Mouse (Mus musculus): Measurements from ENCODE around the gene Lce6a. TPM values are rescaled to one million over a fixed set of nuclear protein-coding genes. Genes with fewer than 3 reads are reported as not detected.

The Lce6a gene
- polyA plus RNA-seq, 1 experiment from 2014 or later = not detected

- no peak for ATAC-seq (replicated peaks; ENCODE audit: extremely low read depth, insufficient read depth, low FRiP score)
- 58% methylated on average over 4 of the region's 4 CpGs for WGBS
- no peak overlapping the region for H3K27ac ChIP-seq (ENCODE audit: low read length)
These were observed 42.6 kb downstream of the Lce6a start for GRCm38 (mm10) chr3:92578652-92579413.

GRCm38 (mm10) chr3:92573449-92574041 lies 47.9 kb downstream of the Lce6a start, which contains the start of gene Ivl:
Gene Ivl (minus strand): TSS chr3:92573735.
- Histone ChIP-seq H3K4me2 (ENCODE audit: low read depth, low read length) (no peak within 1 kb of the TSS), H3K9me3 (replicated peaks; ENCODE audit: control insufficient read depth, low read length) (no peaks in the 10 kb centered on the region), H3K9ac (ENCODE audit: low read length) (no peak within 1 kb of the TSS), H3K27me3 (ENCODE audit: control insufficient read depth, insufficient read depth, low read length) (no peaks in the 10 kb centered on the region), H3K4me1 (ENCODE audit: control insufficient read depth, insufficient read depth, low read length) (no peaks in the 10 kb centered on the region), H3K27ac (ENCODE audit: low read length) (no peak within 1 kb of the TSS), H3K4me3 (ENCODE audit: low read length) (no peak within 1 kb of the TSS), H3K36me3 (ENCODE audit: control insufficient read depth, insufficient read depth) (no peaks in the 10 kb centered on the region)
- 59% methylated on average over 1 of the region's 1 CpGs for WGBS
- ATAC-seq (replicated peaks; ENCODE audit: extremely low read depth, insufficient read depth, low FRiP score) = no peak

More at GRCm38 (mm10) chr3:92578652-92579413, 42.6 kb downstream of the Lce6a start:
- H3K4me3 ChIP-seq (ENCODE audit: low read length) = no peak overlapping the region
- no peaks in the 10 kb centered on the region for H3K27me3 ChIP-seq (ENCODE audit: control insufficient read depth, insufficient read depth, low read length)
- H3K9me3 ChIP-seq (replicated peaks; ENCODE audit: control insufficient read depth, low read length) = no peaks in the 10 kb centered on the region
- H3K9ac ChIP-seq (ENCODE audit: low read length) = no peak overlapping the region
- H3K4me2 ChIP-seq (ENCODE audit: low read depth, low read length) = no peak overlapping the region
- no peaks in the 10 kb centered on the region for H3K36me3 ChIP-seq (ENCODE audit: control insufficient read depth, insufficient read depth)
- H3K4me1 ChIP-seq (ENCODE audit: control insufficient read depth, insufficient read depth, low read length) = no peaks in the 10 kb centered on the region

GRCm38 (mm10) chr3:92572514-92573155 lies 48.8 kb downstream of the Lce6a start:
- WGBS = 47% methylated on average over 2 of the region's 2 CpGs
- no peaks in the 10 kb centered on the region for H3K4me1 ChIP-seq (ENCODE audit: control insufficient read depth, insufficient read depth, low read length)
- ATAC-seq (replicated peaks; ENCODE audit: extremely low read depth, insufficient read depth, low FRiP score) = no peak

More at GRCm38 (mm10) chr3:92572514-92573155, 48.8 kb downstream of the Lce6a start:
- Histone ChIP-seq H3K4me2 (ENCODE audit: low read depth, low read length) (no peak overlapping the region), H3K4me3 (ENCODE audit: low read length) (no peak overlapping the region), H3K27ac (ENCODE audit: low read length) (no peak overlapping the region), H3K27me3 (ENCODE audit: control insufficient read depth, insufficient read depth, low read length) (no peaks in the 10 kb centered on the region), H3K36me3 (ENCODE audit: control insufficient read depth, insufficient read depth) (no peaks in the 10 kb centered on the region), H3K9ac (ENCODE audit: low read length) (no peak overlapping the region), H3K9me3 (replicated peaks; ENCODE audit: control insufficient read depth, low read length) (no peaks in the 10 kb centered on the region)

Other genes starting within 250 kb of the Lce6a start
- not detected in 2 replicates for gene Sprr2h, start 236.0 kb downstream of the Lce6a start, polyA plus RNA-seq (2015; fragmentation: Nextera tagmentation; extraction: Ambion mirVana)
- not detected in 2 replicates for gene Sprr2i, start 213.7 kb downstream of the Lce6a start, polyA plus RNA-seq (2015; fragmentation: Nextera tagmentation; extraction: Ambion mirVana)
- not detected in 2 replicates for gene Sprr2j-ps, start 203.6 kb downstream of the Lce6a start, polyA plus RNA-seq (2015; fragmentation: Nextera tagmentation; extraction: Ambion mirVana)
- 3.8 and 18.9 TPM in 2 replicates for gene Gm9774, start 192.2 kb downstream of the Lce6a start, polyA plus RNA-seq (2015; fragmentation: Nextera tagmentation; extraction: Ambion mirVana)
- gene Sprr2k, start 189.1 kb downstream of the Lce6a start, polyA plus RNA-seq (2015; fragmentation: Nextera tagmentation; extraction: Ambion mirVana) = not detected in 2 replicates
- 0.19 TPM in 1 of 2 replicates, not detected in the other for gene Sprr1b, start 182.9 kb downstream of the Lce6a start, polyA plus RNA-seq (2015; fragmentation: Nextera tagmentation; extraction: Ambion mirVana)
- gene Sprr3, start 162.9 kb downstream of the Lce6a start, polyA plus RNA-seq (2015; fragmentation: Nextera tagmentation; extraction: Ambion mirVana) = not detected in 2 replicates
- 1.2 and 1.6 TPM in 2 replicates for gene Sprr1a, start 135.8 kb downstream of the Lce6a start, polyA plus RNA-seq (2015; fragmentation: Nextera tagmentation; extraction: Ambion mirVana)
- gene Sprr4, start 121.2 kb downstream of the Lce6a start, polyA plus RNA-seq (2015; fragmentation: Nextera tagmentation; extraction: Ambion mirVana) = not detected in 2 replicates
- gene 2310046K23Rik, start 87.1 kb downstream of the Lce6a start, polyA plus RNA-seq (2015; fragmentation: Nextera tagmentation; extraction: Ambion mirVana) = not detected in 2 replicates
- 0.14 TPM in 1 of 2 replicates, not detected in the other for gene Ivl, start 47.9 kb downstream of the Lce6a start, polyA plus RNA-seq (2015; fragmentation: Nextera tagmentation; extraction: Ambion mirVana)
- not detected in 2 replicates for gene Smcp, start 32.7 kb downstream of the Lce6a start, polyA plus RNA-seq (2015; fragmentation: Nextera tagmentation; extraction: Ambion mirVana)
- gene 2210017I01Rik, start 14.2 kb downstream of the Lce6a start, polyA plus RNA-seq (2015; fragmentation: Nextera tagmentation; extraction: Ambion mirVana) = not detected in 2 replicates
- not detected in 2 replicates for gene Lce1a1, start 26.6 kb upstream of the Lce6a start, polyA plus RNA-seq (2015; fragmentation: Nextera tagmentation; extraction: Ambion mirVana)
- gene Lce1b, start 35.3 kb upstream of the Lce6a start, polyA plus RNA-seq (2015; fragmentation: Nextera tagmentation; extraction: Ambion mirVana) = not detected in 2 replicates
- gene Lce1a2, start 48.7 kb upstream of the Lce6a start, polyA plus RNA-seq (2015; fragmentation: Nextera tagmentation; extraction: Ambion mirVana) = not detected in 2 replicates
- not detected in 2 replicates for gene Lce1c, start 57.6 kb upstream of the Lce6a start, polyA plus RNA-seq (2015; fragmentation: Nextera tagmentation; extraction: Ambion mirVana)
- not detected in 2 replicates for gene Lce1d, start 65.5 kb upstream of the Lce6a start, polyA plus RNA-seq (2015; fragmentation: Nextera tagmentation; extraction: Ambion mirVana)
- gene Lce1e, start 87.4 kb upstream of the Lce6a start, polyA plus RNA-seq (2015; fragmentation: Nextera tagmentation; extraction: Ambion mirVana) = not detected in 2 replicates
- gene Lce1f, start 98.7 kb upstream of the Lce6a start, polyA plus RNA-seq (2015; fragmentation: Nextera tagmentation; extraction: Ambion mirVana) = not detected in 2 replicates
- gene Gm38119, start 117.4 kb upstream of the Lce6a start, polyA plus RNA-seq (2015; fragmentation: Nextera tagmentation; extraction: Ambion mirVana) = not detected in 2 replicates
- 0.16 TPM in 1 of 2 replicates, not detected in the other for gene Lce1g, start 130.7 kb upstream of the Lce6a start, polyA plus RNA-seq (2015; fragmentation: Nextera tagmentation; extraction: Ambion mirVana)
- gene Lce1h, start 143.4 kb upstream of the Lce6a start, polyA plus RNA-seq (2015; fragmentation: Nextera tagmentation; extraction: Ambion mirVana) = not detected in 2 replicates
- gene Lce1i, start 157.2 kb upstream of the Lce6a start, polyA plus RNA-seq (2015; fragmentation: Nextera tagmentation; extraction: Ambion mirVana) = not detected in 2 replicates
- gene Lce1j, start 168.9 kb upstream of the Lce6a start, polyA plus RNA-seq (2015; fragmentation: Nextera tagmentation; extraction: Ambion mirVana) = not detected in 2 replicates
- not detected in 2 replicates for gene Lce1k, start 186.2 kb upstream of the Lce6a start, polyA plus RNA-seq (2015; fragmentation: Nextera tagmentation; extraction: Ambion mirVana)
- gene Kprp, start 205.6 kb upstream of the Lce6a start, polyA plus RNA-seq (2015; fragmentation: Nextera tagmentation; extraction: Ambion mirVana) = 0.08 TPM in 1 of 2 replicates, not detected in the other
- not detected in 2 replicates for gene Lce1l, start 229.6 kb upstream of the Lce6a start, polyA plus RNA-seq (2015; fragmentation: Nextera tagmentation; extraction: Ambion mirVana)
- not detected in 2 replicates for gene 2310050C09Rik, start 248.6 kb upstream of the Lce6a start, polyA plus RNA-seq (2015; fragmentation: Nextera tagmentation; extraction: Ambion mirVana)

Data from heart, embryonic 16.5 days (tissue).